Mouse (Mus musculus): Measurements from ENCODE around the gene Ppp1r9a. TPM values are rescaled to one million over a fixed set of nuclear protein-coding genes. Genes with fewer than 3 reads are reported as not detected.

The Ppp1r9a gene
- polyA plus RNA-seq, 1 experiment from 2014 or later: 3.8 TPM

- no peaks in the 10 kb centered on the region for H3K36me3 ChIP-seq (ENCODE audit: control insufficient read depth, insufficient read depth)
- WGBS (ENCODE audit: insufficient replicate concordance): 55% methylated on average over 7 of the region's 7 CpGs
- peak overlapping the region; percentile 37 for H3K27ac ChIP-seq (ENCODE audit: low read length)
- H3K9me3 ChIP-seq (replicated peaks; ENCODE audit: control insufficient read depth, low read length): no peaks in the 10 kb centered on the region
- ATAC-seq (ENCODE audit: low read depth): peak; percentile 93
- no peak overlapping the region for H3K9ac ChIP-seq (ENCODE audit: low read depth, low read length)
- H3K4me3 ChIP-seq (ENCODE audit: low read depth, low read length): no peak overlapping the region
- H3K4me2 ChIP-seq (ENCODE audit: low read depth, low read length): peak overlapping the region; percentile 27; the same call in 1 of the 2 replicates
- peaks cover 11% of the 10 kb centered on the region for H3K4me1 ChIP-seq (ENCODE audit: control insufficient read depth, low read depth, low read length)
- no peaks in the 10 kb centered on the region for H3K27me3 ChIP-seq (ENCODE audit: control insufficient read depth, insufficient read depth, low read depth, low read length)
These were observed 283.7 kb downstream of the Ppp1r9a start for GRCm38 (mm10) chr6:5186229-5186950.

DNA sequence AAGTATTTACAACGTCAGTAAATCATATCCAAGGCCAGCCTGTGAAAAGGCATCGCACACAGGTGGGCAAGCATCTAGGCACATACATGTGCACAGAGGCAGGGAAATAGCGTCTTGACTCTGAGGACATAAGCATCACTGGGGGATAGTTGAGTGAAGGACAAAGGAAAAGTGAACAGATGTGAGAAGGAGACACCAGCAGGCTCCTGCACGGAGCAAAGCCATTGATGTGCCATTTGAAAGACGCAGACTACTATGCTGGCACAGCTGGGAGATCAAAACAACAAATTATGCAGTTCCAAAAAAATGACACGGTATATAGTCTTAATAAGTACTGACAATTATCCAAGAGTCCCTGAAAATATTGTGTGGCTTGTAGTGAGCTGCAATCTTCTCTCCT lies 284.9 kb downstream of the Ppp1r9a start:
- Histone ChIP-seq H3K9ac (ENCODE audit: low read depth, low read length) (no peak overlapping the region), H3K27me3 (ENCODE audit: control insufficient read depth, insufficient read depth, low read depth, low read length) (no peaks in the 10 kb centered on the region), H3K4me3 (ENCODE audit: low read depth, low read length) (no peak overlapping the region), H3K36me3 (ENCODE audit: control insufficient read depth, insufficient read depth) (no peaks in the 10 kb centered on the region), H3K27ac (ENCODE audit: low read length) (no peak overlapping the region), H3K4me2 (ENCODE audit: low read depth, low read length) (no peak overlapping the region), H3K4me1 (ENCODE audit: control insufficient read depth, low read depth, low read length) (peaks cover 11% of the 10 kb centered on the region), H3K9me3 (replicated peaks; ENCODE audit: control insufficient read depth, low read length) (no peaks in the 10 kb centered on the region)
- no peak for ATAC-seq (ENCODE audit: low read depth)
- WGBS (ENCODE audit: insufficient replicate concordance): 77% methylated on average over 6 of the region's 6 CpGs

- H3K36me3 ChIP-seq (ENCODE audit: control insufficient read depth, insufficient read depth): no peaks in the 10 kb centered on the region
- no peak overlapping the region for H3K27ac ChIP-seq (ENCODE audit: low read length)
- 67% methylated on average over 5 of the region's 5 CpGs for WGBS (ENCODE audit: insufficient replicate concordance)
- no peak overlapping the region for H3K9ac ChIP-seq (ENCODE audit: low read depth, low read length)
- H3K27me3 ChIP-seq (ENCODE audit: control insufficient read depth, insufficient read depth, low read depth, low read length): no peaks in the 10 kb centered on the region
- no peak for ATAC-seq (ENCODE audit: low read depth)
- H3K4me2 ChIP-seq (ENCODE audit: low read depth, low read length): no peak overlapping the region
- H3K9me3 ChIP-seq (replicated peaks; ENCODE audit: control insufficient read depth, low read length): no peaks in the 10 kb centered on the region
- peaks cover 11% of the 10 kb centered on the region for H3K4me1 ChIP-seq (ENCODE audit: control insufficient read depth, low read depth, low read length)
- no peak overlapping the region for H3K4me3 ChIP-seq (ENCODE audit: low read depth, low read length)
These were observed 285.3 kb downstream of the Ppp1r9a start for GRCm38 (mm10) chr6:5188036-5188435.

GRCm38 (mm10) chr6:5188938-5189337 lies 286.2 kb downstream of the Ppp1r9a start:
- H3K36me3 ChIP-seq (ENCODE audit: control insufficient read depth, insufficient read depth): no peaks in the 10 kb centered on the region
- no peak overlapping the region for H3K4me2 ChIP-seq (ENCODE audit: low read depth, low read length)
- H3K9me3 ChIP-seq (replicated peaks; ENCODE audit: control insufficient read depth, low read length): no peaks in the 10 kb centered on the region
- no peaks in the 10 kb centered on the region for H3K27me3 ChIP-seq (ENCODE audit: control insufficient read depth, insufficient read depth, low read depth, low read length)
- no peak overlapping the region for H3K9ac ChIP-seq (ENCODE audit: low read depth, low read length)
- peaks cover 11% of the 10 kb centered on the region for H3K4me1 ChIP-seq (ENCODE audit: control insufficient read depth, low read depth, low read length)
- ATAC-seq (ENCODE audit: low read depth): peak; percentile 57
- 56% methylated on average over 6 of the region's 6 CpGs for WGBS (ENCODE audit: insufficient replicate concordance)
- no peak overlapping the region for H3K4me3 ChIP-seq (ENCODE audit: low read depth, low read length)
- H3K27ac ChIP-seq (ENCODE audit: low read length): peak overlapping the region; percentile 79

- 63% methylated on average over 4 of the region's 4 CpGs for WGBS (ENCODE audit: insufficient replicate concordance)
- Histone ChIP-seq H3K4me1 (ENCODE audit: control insufficient read depth, low read depth, low read length) (peaks cover 11% of the 10 kb centered on the region), H3K9me3 (replicated peaks; ENCODE audit: control insufficient read depth, low read length) (no peaks in the 10 kb centered on the region), H3K9ac (ENCODE audit: low read depth, low read length) (no peak overlapping the region), H3K4me2 (ENCODE audit: low read depth, low read length) (no peak overlapping the region), H3K36me3 (ENCODE audit: control insufficient read depth, insufficient read depth) (no peaks in the 10 kb centered on the region), H3K27me3 (ENCODE audit: control insufficient read depth, insufficient read depth, low read depth, low read length) (no peaks in the 10 kb centered on the region), H3K4me3 (ENCODE audit: low read depth, low read length) (no peak overlapping the region), H3K27ac (ENCODE audit: low read length) (peak overlapping the region; percentile 79)
- ATAC-seq (ENCODE audit: low read depth): peak; percentile 60
These were observed 286.8 kb downstream of the Ppp1r9a start for GRCm38 (mm10) chr6:5189507-5189906.

GRCm38 (mm10) chr6:5190761-5191160 lies 288.0 kb downstream of the Ppp1r9a start:
- no peak for ATAC-seq (ENCODE audit: low read depth)
- no peaks in the 10 kb centered on the region for H3K9me3 ChIP-seq (replicated peaks; ENCODE audit: control insufficient read depth, low read length)
- H3K36me3 ChIP-seq (ENCODE audit: control insufficient read depth, insufficient read depth): no peaks in the 10 kb centered on the region
- H3K27ac ChIP-seq (ENCODE audit: low read length): no peak overlapping the region
- peaks cover 10% of the 10 kb centered on the region for H3K4me1 ChIP-seq (ENCODE audit: control insufficient read depth, low read depth, low read length)
- WGBS (ENCODE audit: insufficient replicate concordance): 48% methylated on average over 4 of the region's 4 CpGs
- no peak overlapping the region for H3K9ac ChIP-seq (ENCODE audit: low read depth, low read length)
- H3K4me3 ChIP-seq (ENCODE audit: low read depth, low read length): no peak overlapping the region
- no peak overlapping the region for H3K4me2 ChIP-seq (ENCODE audit: low read depth, low read length)
- no peaks in the 10 kb centered on the region for H3K27me3 ChIP-seq (ENCODE audit: control insufficient read depth, insufficient read depth, low read depth, low read length)

- H3K4me1 ChIP-seq (ENCODE audit: control insufficient read depth, low read depth, low read length): no peaks in the 10 kb centered on the region; the same call in 1 of the 2 replicates
- H3K27ac ChIP-seq (ENCODE audit: low read length): no peak within 1 kb of the TSS; the same call in 1 of the 2 replicates
- H3K9ac ChIP-seq (ENCODE audit: low read depth, low read length): no peak within 1 kb of the TSS; the same call in 1 of the 2 replicates
- WGBS (ENCODE audit: insufficient replicate concordance): 45% methylated on average over 5 of the region's 5 CpGs
- H3K4me3 ChIP-seq (ENCODE audit: low read depth, low read length): no peak within 1 kb of the TSS
- no peak for ATAC-seq (ENCODE audit: low read depth)
- H3K27me3 ChIP-seq (ENCODE audit: control insufficient read depth, insufficient read depth, low read depth, low read length): no peaks in the 10 kb centered on the region
- no peaks in the 10 kb centered on the region for H3K9me3 ChIP-seq (replicated peaks; ENCODE audit: control insufficient read depth, low read length)
- H3K4me2 ChIP-seq (ENCODE audit: low read depth, low read length): 0 out of 2 replicates have a peak within 1 kb of the TSS, but pooled peaks have one; percentile 8
- H3K36me3 ChIP-seq (ENCODE audit: control insufficient read depth, insufficient read depth): no peaks in the 10 kb centered on the region
These were observed 291.0 kb downstream of the Ppp1r9a start, which contains the start of gene Pon1 for GRCm38 (mm10) chr6:5193693-5194092. TSS of gene Pon1 (minus strand) at chr6:5193946.

DNA sequence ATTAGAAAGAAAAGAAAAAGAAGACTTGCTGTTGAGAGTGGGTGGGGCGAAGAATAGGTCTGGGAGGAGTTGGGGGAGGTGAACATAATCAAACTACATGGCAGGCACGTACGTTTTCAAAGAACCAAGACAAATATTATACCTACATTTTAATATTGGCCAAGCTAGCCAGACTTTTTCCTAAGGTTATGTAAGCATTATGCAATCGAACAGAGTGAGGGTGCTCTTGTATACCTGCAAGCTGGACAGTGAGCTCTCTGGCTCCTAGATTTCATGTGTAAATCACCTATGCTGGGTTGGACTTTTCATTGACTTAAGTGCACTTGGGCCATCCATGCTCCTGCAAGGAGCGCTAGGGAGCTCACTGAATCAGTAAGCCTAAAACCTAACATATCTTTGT lies 295.9 kb downstream of the Ppp1r9a start:
- Histone ChIP-seq H3K9me3 (replicated peaks; ENCODE audit: control insufficient read depth, low read length) (no peaks in the 10 kb centered on the region), H3K9ac (ENCODE audit: low read depth, low read length) (no peak overlapping the region), H3K4me3 (ENCODE audit: low read depth, low read length) (no peak overlapping the region), H3K36me3 (ENCODE audit: control insufficient read depth, insufficient read depth) (no peaks in the 10 kb centered on the region), H3K27me3 (ENCODE audit: control insufficient read depth, insufficient read depth, low read depth, low read length) (no peaks in the 10 kb centered on the region), H3K4me1 (ENCODE audit: control insufficient read depth, low read depth, low read length) (peaks cover 9% of the 10 kb centered on the region), H3K27ac (ENCODE audit: low read length) (no peak overlapping the region), H3K4me2 (ENCODE audit: low read depth, low read length) (no peak overlapping the region)
- ATAC-seq (ENCODE audit: low read depth): peak; percentile 65
- 69% methylated on average over 5 of the region's 5 CpGs for WGBS (ENCODE audit: insufficient replicate concordance)

DNA sequence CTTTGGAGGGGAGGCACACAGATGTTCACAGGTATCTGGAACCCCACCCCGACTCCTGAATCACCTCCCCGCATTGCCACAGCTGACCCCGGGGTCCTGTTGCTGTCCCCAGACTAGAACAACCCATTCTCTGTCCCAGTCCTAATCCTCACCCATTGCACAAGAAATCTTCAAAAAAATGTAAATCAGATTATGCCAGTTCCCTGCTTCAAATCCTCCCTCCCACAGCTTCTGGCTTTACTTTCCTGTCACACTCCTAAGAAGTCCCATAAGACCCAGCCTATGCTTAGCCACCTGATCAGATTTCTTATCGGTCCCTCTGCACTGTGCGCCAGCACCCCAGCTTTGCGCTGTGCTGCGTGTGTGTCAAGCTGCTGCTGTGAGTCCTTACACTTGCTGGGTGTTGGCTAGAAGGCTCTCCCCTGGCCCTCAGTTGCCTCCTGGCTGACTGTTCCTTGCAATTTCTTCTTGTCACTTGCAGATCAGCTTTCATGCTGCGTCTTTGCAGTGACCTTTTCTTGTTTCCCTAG lies 296.7 kb downstream of the Ppp1r9a start:
- no peak overlapping the region for H3K4me2 ChIP-seq (ENCODE audit: low read depth, low read length)
- H3K4me3 ChIP-seq (ENCODE audit: low read depth, low read length): no peak overlapping the region
- H3K4me1 ChIP-seq (ENCODE audit: control insufficient read depth, low read depth, low read length): peaks cover 9% of the 10 kb centered on the region
- ATAC-seq (ENCODE audit: low read depth): 0 out of 2 replicates have a peak, but pooled peaks have one; percentile 35
- no peaks in the 10 kb centered on the region for H3K9me3 ChIP-seq (replicated peaks; ENCODE audit: control insufficient read depth, low read length)
- H3K27ac ChIP-seq (ENCODE audit: low read length): peak overlapping the region; percentile 50
- 77% methylated on average over 8 of the region's 8 CpGs for WGBS (ENCODE audit: insufficient replicate concordance)
- H3K27me3 ChIP-seq (ENCODE audit: control insufficient read depth, insufficient read depth, low read depth, low read length): no peaks in the 10 kb centered on the region
- H3K9ac ChIP-seq (ENCODE audit: low read depth, low read length): no peak overlapping the region
- no peaks in the 10 kb centered on the region for H3K36me3 ChIP-seq (ENCODE audit: control insufficient read depth, insufficient read depth)

All from liver, embryonic 16.5 days (tissue).